Mouse (Mus musculus) ES-Bruce4 (cell line): ENCODE measurements around the gene Impad1. TPM values are rescaled to one million over a fixed set of nuclear protein-coding genes. Genes with fewer than 3 reads are reported as not detected.

Experiments
- H3K27ac ChIP-seq: 2 replicates; pipeline ENCODE4 v1.5.1; 2012; ENCODE audit warnings: low read length, inconsistent platforms; ENCODE audit not compliant: insufficient read depth
- H3K27me3 ChIP-seq: 2 replicates; pipeline ENCODE4 v1.6.1; 2012; ENCODE audit warnings: mild to moderate bottlenecking, low read length, inconsistent platforms; ENCODE audit not compliant: control insufficient read depth, poor library complexity, insufficient read depth, severe bottlenecking
- H3K36me3 ChIP-seq: 2 replicates; pipeline ENCODE4 v1.6.1; 2012; ENCODE audit warnings: inconsistent platforms, mild to moderate bottlenecking, low read length, moderate library complexity; ENCODE audit not compliant: control insufficient read depth, poor library complexity, insufficient read depth, severe bottlenecking
- H3K4me1 ChIP-seq: one replicate; pipeline ENCODE4 v1.8.1; 2011; ENCODE audit warnings: low read length; ENCODE audit not compliant: control insufficient read depth, insufficient read depth
- H3K4me3 ChIP-seq: 2 replicates; pipeline ENCODE4 v1.5.1; 2011; ENCODE audit warnings: low read depth, mild to moderate bottlenecking, low read length
- H3K9ac ChIP-seq: 2 replicates; pipeline ENCODE4 v1.6.1; 2012; ENCODE audit warnings: low read depth, mild to moderate bottlenecking, inconsistent platforms; ENCODE audit not compliant: poor library complexity, severe bottlenecking
- H3K9me3 ChIP-seq: replicated peaks from 2 replicates; pipeline ENCODE4 v1.6.1; 2012; ENCODE audit warnings: mild to moderate bottlenecking, low read length, inconsistent platforms; ENCODE audit not compliant: control insufficient read depth, poor library complexity, insufficient read depth, severe bottlenecking
- CTCF ChIP-seq: IDR thresholded peaks from one replicate; pipeline ENCODE4 v1.8.1; 2011; ENCODE audit warnings: low read depth, low read length
- EP300 ChIP-seq: IDR thresholded peaks from 2 replicates; pipeline ENCODE4 v1.6.1; 2011; ENCODE audit warnings: low read depth, low read length; ENCODE audit not compliant: insufficient read depth
- POLR2A ChIP-seq: IDR thresholded peaks from one replicate; pipeline ENCODE4 v1.8.1; 2011; ENCODE audit warnings: low read length; ENCODE audit not compliant: insufficient read depth
- polyA plus RNA-seq: library from polyadenylated mRNA; stranded (reverse); fragments of >200 nt; gene quantifications from 2 replicates; pipeline ENCODE4 v1.2.4, GENCODE M21; 2011; ENCODE audit warnings: low read depth; ENCODE audit not compliant: missing spikeins, insufficient read depth, insufficient read length

The Impad1 gene
- polyA plus RNA-seq, 1 experiment: 75.1 TPM

DNA sequence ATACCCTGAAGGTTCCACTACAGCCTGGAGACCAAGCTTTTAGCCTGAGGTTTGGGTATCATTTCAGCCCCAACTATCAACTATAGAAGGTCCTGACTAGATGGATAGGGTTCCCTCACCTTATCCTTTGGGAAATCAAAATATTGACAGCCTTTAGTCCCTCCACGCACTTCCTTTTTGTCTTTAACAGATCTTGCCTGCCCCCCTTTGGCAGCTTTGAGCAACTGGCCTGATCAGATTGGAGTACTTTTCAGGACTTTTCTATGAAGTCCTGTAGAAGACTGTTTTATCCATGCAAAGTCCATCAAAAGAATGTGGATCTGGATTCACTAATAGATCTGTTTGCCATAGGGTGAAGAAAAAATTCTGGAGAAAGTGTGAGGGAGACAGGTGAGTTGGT lies 71.1 kb downstream of the Impad1 start:
- H3K4me1 ChIP-seq: no peaks in the 10 kb centered on the region
- H3K27ac ChIP-seq: no peak overlapping the region
- H3K27me3 ChIP-seq: no peaks in the 10 kb centered on the region
- H3K4me3 ChIP-seq: no peak overlapping the region
- H3K36me3 ChIP-seq: no peaks in the 10 kb centered on the region
- H3K9ac ChIP-seq: no peak overlapping the region
- TF ChIP-seq CTCF (no peak), POLR2A (no peak), EP300 (no peak)
- H3K9me3 ChIP-seq: no peaks in the 10 kb centered on the region

DNA sequence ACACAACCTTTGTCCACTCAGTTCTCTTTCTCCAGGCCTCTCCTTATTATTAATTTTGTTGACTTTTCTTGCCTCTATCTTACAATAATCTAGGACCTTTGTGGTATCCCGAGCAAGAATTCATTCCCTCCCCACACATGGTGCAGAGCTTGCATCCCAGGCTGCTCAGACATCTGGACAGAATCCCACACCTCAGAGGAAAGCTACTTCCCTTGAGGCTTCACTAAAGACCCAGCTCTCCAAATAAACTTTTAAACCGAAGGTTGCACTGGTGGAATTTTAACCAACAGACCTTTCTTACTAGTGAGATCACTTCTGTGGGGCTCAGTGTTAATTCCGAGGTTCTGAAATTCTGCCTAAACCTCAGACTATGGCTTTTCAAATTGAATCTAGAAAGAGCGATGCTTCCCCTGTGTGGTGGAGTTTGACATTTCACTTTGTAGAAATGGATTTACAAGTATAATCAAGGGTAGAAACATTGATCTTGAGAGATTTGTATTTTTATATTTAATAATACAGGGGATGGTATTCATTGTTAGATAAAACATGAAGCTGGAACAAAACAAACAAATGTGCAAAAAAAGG lies 75.3 kb downstream of the Impad1 start:
- no peak overlapping the region for H3K9ac ChIP-seq
- H3K4me3 ChIP-seq: no peak overlapping the region
- H3K27me3 ChIP-seq: no peaks in the 10 kb centered on the region
- no peaks in the 10 kb centered on the region for H3K4me1 ChIP-seq
- H3K27ac ChIP-seq: no peak overlapping the region
- H3K9me3 ChIP-seq: no peaks in the 10 kb centered on the region
- TF ChIP-seq EP300 (no peak), CTCF (no peak), POLR2A (no peak)
- H3K36me3 ChIP-seq: no peaks in the 10 kb centered on the region
